Mouse (Mus musculus): ENCODE measurements around the gene Srsf10.

Gene Srsf10

DNA sequence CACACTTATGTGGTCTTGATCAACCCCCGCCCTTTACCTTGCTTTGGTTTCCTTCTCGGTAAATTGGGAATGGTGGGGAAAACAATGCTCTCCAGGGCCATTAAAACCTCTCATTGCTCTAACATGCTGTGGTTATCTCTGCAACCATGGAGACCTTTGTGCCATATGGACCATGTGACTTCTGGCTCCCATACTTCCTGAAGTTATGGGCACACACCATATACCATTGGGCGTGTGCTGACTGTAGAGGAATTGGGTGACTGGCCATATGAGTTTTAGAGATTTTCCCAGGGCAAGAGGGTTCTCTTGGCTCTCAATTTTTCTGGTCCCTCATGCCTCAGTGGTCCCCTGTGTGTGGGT lies 63.7 kb downstream of the Srsf10 start:
- DNase-seq (ENCODE audit: low spot score): no peak
